Mouse (Mus musculus): ENCODE data around the gene Slc25a33.

The Slc25a33 gene

GRCm38 (mm10) chr4:149697506-149698196 is 76.4 kb downstream of the Slc25a33 start:
- in situ Hi-C loops (cut with MboI, MseI), result loop anchor here (5.0 kb wide), 1 partner anchor 1225 kb away; no protein-coding TSS in a partner anchor

GRCm38 (mm10) chr4:149696189-149696971 is 77.7 kb downstream of the Slc25a33 start:
- in situ Hi-C loops (cut with MboI, MseI), result loop anchor here (5.0 kb wide), 1 partner anchor 1226 kb away; no protein-coding TSS in a partner anchor

All from T-helper 1 cell (primary cell).